Mouse (Mus musculus) intestine, postnatal 0 days (tissue): ENCODE measurements around the gene Dbp. TPM values are rescaled to one million over a fixed set of nuclear protein-coding genes. Genes with fewer than 3 reads are reported as not detected.

Source experiments
- ATAC-seq: fragments of 200-750 bp; cut with Nextera tagmentation; 2 replicates; pipeline ENCODE4 v1.8.0; 2017; ENCODE audit warnings: mild to moderate bottlenecking, moderate TSS enrichment, moderate library complexity
- H3K27ac ChIP-seq: fragments of 300-500 bp; sonication (generic); 2 replicates; pipeline ENCODE4 v1.5.1; 2014; ENCODE audit warnings: mild to moderate bottlenecking, low read depth, low read length, moderate library complexity
- H3K27me3 ChIP-seq: fragments of 300-500 bp; sonication (generic); replicated peaks from 2 replicates; pipeline ENCODE4 v1.6.1; 2014; ENCODE audit warnings: low read length, mixed read lengths; ENCODE audit not compliant: control insufficient read depth, insufficient read depth
- H3K36me3 ChIP-seq: fragments of 300-500 bp; sonication (generic); 2 replicates; pipeline ENCODE4 v1.6.1; 2014; ENCODE audit warnings: mild to moderate bottlenecking, moderate library complexity; ENCODE audit not compliant: control insufficient read depth, insufficient read depth
- H3K4me1 ChIP-seq: fragments of 300-500 bp; sonication (generic); replicated peaks from 2 replicates; pipeline ENCODE4 v1.6.1; 2014; ENCODE audit warnings: antibody characterized with exemption, low read length, mixed read lengths; ENCODE audit not compliant: control insufficient read depth, insufficient read depth
- H3K4me2 ChIP-seq: fragments of 300-500 bp; sonication (generic); replicated peaks from 2 replicates; pipeline ENCODE4 v1.6.1; 2014; ENCODE audit warnings: low read depth, mild to moderate bottlenecking, moderate library complexity
- H3K4me3 ChIP-seq: fragments of 300-500 bp; sonication (generic); 2 replicates; pipeline ENCODE4 v1.5.1; 2014; ENCODE audit warnings: low read depth, low read length
- H3K9ac ChIP-seq: fragments of 300-500 bp; sonication (generic); 2 replicates; pipeline ENCODE4 v1.6.1; 2014; ENCODE audit warnings: mild to moderate bottlenecking, low read depth, low read length
- H3K9me3 ChIP-seq: fragments of 300-500 bp; sonication (generic); 2 replicates; pipeline ENCODE4 v1.6.1; 2016; ENCODE audit warnings: mixed run types; ENCODE audit not compliant: control insufficient read depth
- CTCF ChIP-seq: sonication (generic); IDR thresholded peaks from 2 replicates; pipeline ENCODE4 v1.5.1; 2016; ENCODE audit warnings: low read depth, mild to moderate bottlenecking, control low read depth, antibody characterized with exemption, moderate library complexity
- WGBS: fragments of 180-500 bp; shearing (Covaris S2); extraction: QIAGEN DNeasy Blood & Tissue Kit; methylation state at CpG from one replicate; pipeline ENCODE4 v1.1.7; 2014; 5-methylcytosine and 5-hydroxymethylcytosine counted together
- polyA plus RNA-seq: library from polyadenylated mRNA; unstranded; fragments of >200 nt; fragmentation: Nextera tagmentation; extraction: Ambion mirVana; gene quantifications from 2 replicates; pipeline ENCODE4 v1.2.1, GENCODE M21; 2015

Gene Dbp
- polyA plus RNA-seq, 1 experiment from 2014 or later, result 6.9 TPM

- H3K27me3 ChIP-seq, result no peaks in the 10 kb centered on the region
- peak overlapping the region; percentile 86 for H3K9ac ChIP-seq
- TF ChIP-seq CTCF, result no peak
- peak overlapping the region; percentile 88 for H3K4me2 ChIP-seq
- peak overlapping the region; percentile 99 for H3K27ac ChIP-seq
- H3K4me3 ChIP-seq, result peak overlapping the region; percentile 70
- 46% methylated on average over 6 of the region's 6 CpGs for WGBS
- no peak for ATAC-seq
- H3K4me1 ChIP-seq, result peaks cover 31% of the 10 kb centered on the region; the same call in 1 of the 2 replicates
- peaks cover 31% of the 10 kb centered on the region; the same call in 1 of the 2 replicates for H3K36me3 ChIP-seq
- no peaks in the 10 kb centered on the region for H3K9me3 ChIP-seq
Measured at GRCm38 (mm10) chr7:45713881-45714520, 9.1 kb downstream of the Dbp start.

- peaks cover 26% of the 10 kb centered on the region; the same call in 1 of the 2 replicates for H3K4me1 ChIP-seq
- peak overlapping the region; percentile 70 for H3K4me3 ChIP-seq
- no peaks in the 10 kb centered on the region for H3K9me3 ChIP-seq
- ATAC-seq, result peak; percentile 77
- H3K27me3 ChIP-seq, result no peaks in the 10 kb centered on the region
- H3K36me3 ChIP-seq, result peaks cover 38% of the 10 kb centered on the region; the same call in 1 of the 2 replicates
- H3K27ac ChIP-seq, result peak overlapping the region; percentile 99
- 5% methylated on average over 14 of the region's 14 CpGs for WGBS
- H3K9ac ChIP-seq, result peak overlapping the region; percentile 86
- no peak for TF ChIP-seq CTCF
- H3K4me2 ChIP-seq, result peak overlapping the region; percentile 88
Measured at GRCm38 (mm10) chr7:45714630-45715089, 9.8 kb downstream of the Dbp start.

DNA sequence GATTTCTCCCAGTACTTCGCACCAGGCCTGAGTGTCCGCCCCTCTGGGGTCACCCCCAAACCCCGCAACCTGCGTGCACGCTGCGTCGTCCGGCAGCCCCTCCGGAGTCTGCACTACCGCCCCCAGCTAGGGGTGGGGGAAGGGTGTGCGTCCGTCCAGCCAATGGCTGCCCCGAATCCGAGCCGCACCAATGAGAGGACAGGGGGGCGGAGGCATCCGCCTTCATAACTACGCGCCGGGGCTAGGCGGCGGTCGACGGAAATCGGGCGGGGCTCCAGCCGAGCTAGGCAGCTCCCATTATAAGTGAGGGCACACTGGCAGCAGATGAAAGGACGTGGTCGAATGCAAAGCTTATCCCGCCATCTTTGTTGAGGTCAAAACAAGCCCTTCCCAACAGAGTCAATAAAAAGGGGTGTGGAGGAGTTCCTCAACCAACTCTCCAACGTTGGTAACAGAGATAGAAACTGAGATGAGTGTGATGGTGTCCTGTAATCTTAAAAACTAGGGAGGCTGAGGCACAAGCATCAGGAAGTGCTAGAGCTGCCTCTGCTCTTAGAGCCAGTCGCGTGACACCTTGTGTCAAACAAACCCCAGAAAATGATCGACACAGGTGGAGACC lies 10.3 kb downstream of the Dbp start, which contains the start of gene Rpl18:
TSS of gene Rpl18 (plus strand) at position 368 of the 619 bp plus-strand sequence.
- Histone ChIP-seq H3K4me1 (peaks cover 21% of the 10 kb centered on the region; the same call in 1 of the 2 replicates), H3K27me3 (no peaks in the 10 kb centered on the region), H3K4me3 (peak within 1 kb of the TSS; percentile 70), H3K9me3 (no peaks in the 10 kb centered on the region), H3K36me3 (peaks cover 39% of the 10 kb centered on the region), H3K4me2 (peak within 1 kb of the TSS; percentile 88), H3K27ac (peak within 1 kb of the TSS; percentile 99), H3K9ac (peak within 1 kb of the TSS; percentile 86)
- peak; percentile 76 for ATAC-seq
- 0 out of 2 replicates have a peak, but pooled peaks have one; percentile 20 for TF ChIP-seq CTCF
- 4% methylated on average over 34 of the region's 34 CpGs for WGBS

- H3K4me1 ChIP-seq, result peaks cover 19% of the 10 kb centered on the region; the same call in 1 of the 2 replicates
Measured at GRCm38 (mm10) chr7:45715741-45716459, 11.0 kb downstream of the Dbp start.

DNA sequence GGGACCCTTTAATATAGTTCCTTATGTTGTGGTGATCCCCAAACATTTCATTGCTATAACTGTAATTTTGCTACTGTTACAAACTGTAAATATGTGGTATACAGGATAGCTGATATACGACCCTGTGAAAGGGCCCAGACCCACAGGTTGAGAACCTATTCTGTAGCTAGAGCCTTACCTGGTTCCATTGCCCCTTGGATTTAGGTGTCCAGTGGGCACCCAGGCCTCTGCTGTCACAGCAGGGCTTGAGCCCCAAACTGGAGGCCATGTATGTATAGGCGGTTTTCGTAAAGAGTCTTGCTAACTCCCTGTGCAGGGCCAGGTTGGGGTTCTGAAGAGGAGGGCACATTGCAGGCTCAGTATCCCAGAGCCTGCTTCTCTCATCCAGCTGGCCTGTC lies 11.6 kb downstream of the Dbp start:
- Histone ChIP-seq H3K9ac (peak overlapping the region; percentile 79; the same call in 1 of the 2 replicates), H3K9me3 (no peaks in the 10 kb centered on the region), H3K27me3 (no peaks in the 10 kb centered on the region), H3K4me1 (peaks cover 19% of the 10 kb centered on the region; the same call in 1 of the 2 replicates), H3K36me3 (peaks cover 38% of the 10 kb centered on the region), H3K4me3 (peak overlapping the region; percentile 67; the same call in 1 of the 2 replicates), H3K27ac (no peak overlapping the region), H3K4me2 (peak overlapping the region; percentile 88)
- no peak for ATAC-seq
- 87% methylated on average over 3 of the region's 3 CpGs for WGBS
- TF ChIP-seq CTCF, result no peak

More at GRCm38 (mm10) chr7:45715741-45716459, 11.0 kb downstream of the Dbp start:
- TF ChIP-seq CTCF, result no peak
- Histone ChIP-seq H3K4me2 (peak overlapping the region; percentile 88), H3K27ac (peak overlapping the region; percentile 99), H3K27me3 (no peaks in the 10 kb centered on the region), H3K9me3 (no peaks in the 10 kb centered on the region), H3K9ac (0 out of 2 replicates have a peak overlapping the region, but pooled peaks have one; percentile 17), H3K4me3 (peak overlapping the region; percentile 70), H3K36me3 (peaks cover 39% of the 10 kb centered on the region)
- no peak for ATAC-seq
- whole genome bisulfite sequencing, result 76% methylated on average over 19 of the region's 19 CpGs
